Mouse (Mus musculus) erythroblast, embryonic 14.5 days (primary cell): ENCODE data around the gene Zc3hc1.

ENCODE experiments used
- GATA1 ChIP-seq: IDR thresholded peaks from 2 replicates; pipeline ENCODE4 v1.6.1; 2012; ENCODE audit warnings: low read length, inconsistent platforms, mixed read lengths
- TAL1 ChIP-seq: IDR thresholded peaks from 3 replicates; pipeline ENCODE4 v1.6.1; 2012; ENCODE audit warnings: low read length, inconsistent platforms, mixed read lengths

DNA sequence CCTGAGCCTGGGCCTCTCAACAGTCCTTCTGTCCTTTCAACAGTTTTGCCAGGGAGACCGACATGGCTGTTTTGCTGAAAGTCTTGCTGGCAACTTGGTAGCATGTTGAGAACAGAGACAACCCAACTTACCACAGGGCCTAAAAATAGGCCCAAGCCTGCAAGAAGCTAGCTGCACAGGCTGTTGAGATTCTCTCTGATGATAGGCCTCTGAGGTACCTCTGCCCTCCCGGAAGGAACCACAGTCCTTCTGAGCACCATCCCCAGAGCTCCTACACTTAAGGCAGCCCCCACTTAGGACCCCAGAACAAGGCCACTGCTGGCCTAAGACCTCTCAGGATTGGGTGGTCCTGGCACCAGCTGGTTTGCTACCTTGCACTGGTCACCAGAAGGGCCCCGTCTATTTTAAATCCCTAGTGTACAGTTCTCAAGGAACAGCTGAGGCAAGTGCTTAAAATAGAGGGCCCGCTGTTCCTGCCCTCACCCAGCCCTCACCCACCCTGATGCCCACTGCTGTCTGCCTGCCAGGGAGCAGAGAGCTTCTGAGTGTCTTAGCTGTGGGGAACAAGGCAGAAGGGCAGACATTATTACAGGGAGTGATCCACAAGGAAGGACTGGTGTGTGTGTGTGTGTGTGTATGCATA is 50.5 kb downstream of the Zc3hc1 start:
- TF ChIP-seq GATA1, result no peak
- no peak for TF ChIP-seq TAL1
